Mouse (Mus musculus) granulocyte monocyte progenitor cell, adult 5-6 weeks (primary cell): ENCODE data around the gene Wsb1. TPM values are rescaled to one million over a fixed set of nuclear protein-coding genes. Genes with fewer than 3 reads are reported as not detected.

ENCODE experiments used
- ATAC-seq: replicated peaks from 2 replicates; pipeline ENCODE4 v1.8.0; 2016; ENCODE audit warnings: mild to moderate bottlenecking, moderate TSS enrichment, inconsistent platforms; ENCODE audit not compliant: poor library complexity, severe bottlenecking
- total RNA-seq, 2 experiments: library from RNA; stranded (forward) in 1 of 2; stranded (reverse) in 1 of 2; fragments of 200-712, 200-1000 nt in 1 of 2; fragments of >200 nt in 1 of 2; fragmentation: Nextera tagmentation in 1 of 2; gene quantifications; 2 replicates each; pipeline ENCODE4 v1.2.3; 2014 to 2017

Wsb1 gene
- total RNA-seq, 2 experiments from 2014 or later: 152 to 153 TPM

GRCm38 (mm10) chr11:79218936-79219626 lies 35.4 kb downstream of the Wsb1 start:
- ATAC-seq: no peak

- no peak for ATAC-seq
These were observed 36.4 kb downstream of the Wsb1 start for GRCm38 (mm10) chr11:79218061-79218460.

GRCm38 (mm10) chr11:79217133-79217532 lies 37.3 kb downstream of the Wsb1 start:
- no peak for ATAC-seq

GRCm38 (mm10) chr11:79215539-79215938 lies 38.9 kb downstream of the Wsb1 start:
- ATAC-seq: no peak

- ATAC-seq: peak; percentile 97
These were observed 40.5 kb downstream of the Wsb1 start for GRCm38 (mm10) chr11:79214015-79214418.

GRCm38 (mm10) chr11:79209882-79210471 lies 44.5 kb downstream of the Wsb1 start:
- no peak for ATAC-seq

- ATAC-seq: no peak
These were observed 45.4 kb downstream of the Wsb1 start for GRCm38 (mm10) chr11:79209113-79209512.

GRCm38 (mm10) chr11:79208462-79208861 lies 46.0 kb downstream of the Wsb1 start:
- ATAC-seq: no peak

- ATAC-seq: peak; percentile 48; the same call in 1 of the 2 replicates
These were observed 46.8 kb downstream of the Wsb1 start for GRCm38 (mm10) chr11:79207691-79208090.

- no peak for ATAC-seq
These were observed 50.0 kb downstream of the Wsb1 start for GRCm38 (mm10) chr11:79204444-79204843.

GRCm38 (mm10) chr11:79200502-79200901 lies 54.0 kb downstream of the Wsb1 start:
- no peak for ATAC-seq

- no peak for ATAC-seq
These were observed 55.9 kb downstream of the Wsb1 start for GRCm38 (mm10) chr11:79198562-79198961.

GRCm38 (mm10) chr11:79197846-79198235 lies 56.6 kb downstream of the Wsb1 start:
- ATAC-seq: peak; percentile 62

GRCm38 (mm10) chr11:79196876-79197845 lies 57.3 kb downstream of the Wsb1 start:
- 0 out of 2 replicates have a peak, but pooled peaks have one; percentile 13 for ATAC-seq

- no peak for ATAC-seq
These were observed 58.1 kb downstream of the Wsb1 start for GRCm38 (mm10) chr11:79196196-79196869.

GRCm38 (mm10) chr11:79192176-79192575 lies 62.3 kb downstream of the Wsb1 start:
- ATAC-seq: peak; percentile 33; the same call in 1 of the 2 replicates

GRCm38 (mm10) chr11:79191214-79191613 lies 63.3 kb downstream of the Wsb1 start:
- no peak for ATAC-seq

GRCm38 (mm10) chr11:79190257-79190656 lies 64.2 kb downstream of the Wsb1 start:
- no peak for ATAC-seq
